Mouse (Mus musculus) kidney, embryonic 14.5 days (tissue): ENCODE results near the gene Bach2. TPM values are rescaled to one million over a fixed set of nuclear protein-coding genes. Genes with fewer than 3 reads are reported as not detected.
A peak's percentile ranks its signal among the peaks of the same experiment; 100 is the strongest.

ENCODE experiments used
- ATAC-seq: fragments of 200-750 bp; cut with Nextera tagmentation; 2 replicates; pipeline ENCODE4 v1.8.0; 2017; ENCODE audit warnings: moderate number of reproducible peaks, mild to moderate bottlenecking, moderate TSS enrichment, moderate library complexity; ENCODE audit not compliant: low FRiP score, low TSS enrichment
- H3K27ac ChIP-seq: fragments of 300-500 bp; sonication (generic); 2 replicates; pipeline ENCODE4 v1.5.1; 2014; ENCODE audit warnings: low read depth, mild to moderate bottlenecking, low read length, moderate library complexity, mixed read lengths
- H3K27me3 ChIP-seq: fragments of 300-500 bp; sonication (generic); 2 replicates; pipeline ENCODE4 v1.6.1; 2014; ENCODE audit warnings: mild to moderate bottlenecking, low read length; ENCODE audit not compliant: control insufficient read depth, insufficient read depth
- H3K36me3 ChIP-seq: fragments of 300-500 bp; sonication (generic); 2 replicates; pipeline ENCODE4 v1.6.1; 2014; ENCODE audit warnings: low read length, mixed read lengths; ENCODE audit not compliant: control insufficient read depth, insufficient read depth
- H3K4me1 ChIP-seq: fragments of 300-500 bp; sonication (generic); 2 replicates; pipeline ENCODE4 v1.6.1; 2014; ENCODE audit warnings: low read length, mixed read lengths; ENCODE audit not compliant: control insufficient read depth, insufficient read depth
- H3K4me2 ChIP-seq: fragments of 300-500 bp; sonication (generic); replicated peaks from 2 replicates; pipeline ENCODE4 v1.6.1; 2014; ENCODE audit warnings: low read depth, mild to moderate bottlenecking, low read length
- H3K4me3 ChIP-seq: fragments of 300-500 bp; sonication (generic); 2 replicates; pipeline ENCODE4 v1.5.1; 2014; ENCODE audit warnings: mild to moderate bottlenecking, low read length
- H3K9ac ChIP-seq: fragments of 300-500 bp; sonication (generic); 2 replicates; pipeline ENCODE4 v1.6.1; 2014; ENCODE audit warnings: low read depth, mild to moderate bottlenecking, low read length, moderate library complexity
- H3K9me3 ChIP-seq: fragments of 300-500 bp; sonication (generic); 2 replicates; pipeline ENCODE4 v1.6.1; 2016; ENCODE audit warnings: low read length; ENCODE audit not compliant: control insufficient read depth
- WGBS: fragments of 180-500 bp; shearing (Covaris S2); extraction: QIAGEN DNeasy Blood & Tissue Kit; methylation state at CpG from one replicate; pipeline ENCODE4 v1.1.7; 2014; 5-methylcytosine and 5-hydroxymethylcytosine counted together
- polyA plus RNA-seq: library from polyadenylated mRNA; unstranded; fragments of >200 nt; fragmentation: Nextera tagmentation; extraction: Ambion mirVana; gene quantifications from 2 replicates; pipeline ENCODE4 v1.2.1, GENCODE M21; 2014

Bach2 gene
- 9.7 and 13.3 TPM in 2 replicates for polyA plus RNA-seq

DNA sequence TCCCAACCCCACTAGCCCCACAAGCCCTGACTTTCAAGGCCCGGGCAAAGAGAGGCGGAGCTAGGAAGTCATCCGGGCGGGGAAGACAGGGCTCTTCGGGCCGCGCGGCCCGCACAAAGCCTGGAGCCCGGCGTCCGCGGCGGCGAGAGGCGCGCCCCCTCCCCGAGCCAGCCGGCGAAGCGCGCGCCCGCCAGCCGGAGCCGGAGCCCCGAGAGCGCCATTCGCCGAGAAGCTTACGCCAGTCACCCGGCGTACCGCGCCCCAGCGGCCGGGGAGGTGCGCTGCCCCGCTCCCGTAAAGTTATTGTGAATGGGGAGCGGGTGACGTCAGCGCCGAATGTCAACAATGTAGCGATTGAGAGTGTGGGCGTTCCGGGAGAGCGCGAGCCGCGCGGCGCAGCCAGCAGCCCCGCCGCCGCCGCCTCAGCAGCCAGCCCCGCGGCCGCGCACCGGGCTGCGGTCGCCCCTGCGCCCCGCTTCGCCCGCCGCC, at the start of gene Bach2:
Bach2 (plus strand) TSS at position 439 of the 489 bp plus-strand sequence.
- under 1% methylated on average over 43 of the region's 69 CpGs for WGBS
- no peaks in the 10 kb centered on the region for H3K36me3 ChIP-seq
- peaks cover 15% of the 10 kb centered on the region; the same call in 1 of the 2 replicates for H3K4me1 ChIP-seq

DNA sequence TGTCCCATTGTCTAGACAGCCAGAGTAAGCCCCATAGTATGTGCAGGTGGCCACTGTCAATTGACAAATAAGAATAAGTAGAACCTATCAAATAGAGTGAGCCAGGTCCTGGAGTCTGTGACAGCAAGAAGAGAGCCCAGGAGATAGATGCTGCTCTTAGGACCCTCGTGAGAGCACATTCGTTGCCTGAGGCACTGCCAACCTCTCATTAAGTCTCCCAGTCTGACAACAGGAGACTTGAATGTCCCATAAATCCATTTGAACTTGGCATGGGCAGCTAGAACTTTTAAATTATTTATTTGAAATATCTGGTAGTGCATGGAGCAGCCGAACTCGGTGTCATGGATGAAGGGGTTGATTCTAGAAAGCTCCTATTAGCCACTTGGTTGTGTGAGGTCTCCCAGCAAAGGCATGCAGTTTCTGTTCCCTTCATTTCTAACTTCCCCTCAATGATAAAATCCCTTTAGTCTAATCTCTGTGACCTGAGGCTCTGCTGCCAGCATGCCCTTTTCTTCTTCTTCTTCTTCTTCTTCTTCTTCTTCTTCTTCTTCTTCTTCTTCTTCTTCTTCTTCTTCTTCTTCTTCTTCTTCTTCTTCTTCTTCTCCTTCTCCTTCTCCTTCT, 49.1 kb upstream of the Bach2 start:
- no peaks in the 10 kb centered on the region for H3K4me1 ChIP-seq
- no peak for ATAC-seq
- WGBS, result 68% methylated on average over 4 of the region's 4 CpGs

More for the DNA sequence above, at the start of gene Bach2:
- Histone ChIP-seq H3K9me3 (no peaks in the 10 kb centered on the region), H3K4me2 (peak within 1 kb of the TSS; percentile 95), H3K4me3 (peak within 1 kb of the TSS; percentile 87), H3K27me3 (0 out of 2 replicates have a peak, but pooled peaks cover 4% of the 10 kb centered on the region), H3K27ac (peak within 1 kb of the TSS; percentile 94), H3K9ac (peak within 1 kb of the TSS; percentile 89)
- peak; percentile 79 for ATAC-seq

DNA sequence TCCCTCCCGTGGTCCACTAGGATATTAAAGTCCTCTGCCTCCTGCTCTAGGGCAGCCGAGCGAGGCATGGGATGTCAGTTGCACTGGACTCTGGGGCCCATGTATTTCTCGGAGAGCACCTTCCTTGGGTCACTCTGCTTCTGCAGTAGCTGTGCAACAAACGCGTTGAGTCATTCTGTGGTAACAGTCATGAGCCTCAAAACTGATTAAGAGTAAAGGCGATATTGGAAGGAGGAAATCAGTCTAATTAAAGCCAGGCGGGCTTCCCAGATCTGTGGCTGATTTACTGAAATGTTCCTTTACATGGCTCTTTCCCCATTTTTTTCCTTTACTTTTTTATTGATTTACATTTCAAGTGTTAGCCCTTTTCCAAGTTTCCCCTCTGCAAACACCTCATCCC, 48.1 kb upstream of the Bach2 start:
- ATAC-seq, result no peak

More for the DNA sequence above, 49.1 kb upstream of the Bach2 start:
- H3K27ac ChIP-seq, result no peak overlapping the region
- no peak overlapping the region for H3K4me2 ChIP-seq
- H3K4me3 ChIP-seq, result no peak overlapping the region
- no peaks in the 10 kb centered on the region for H3K27me3 ChIP-seq
- H3K36me3 ChIP-seq, result no peaks in the 10 kb centered on the region
- H3K9me3 ChIP-seq, result no peaks in the 10 kb centered on the region
- H3K9ac ChIP-seq, result no peak overlapping the region

GRCm38 (mm10) chr4:32195945-32196921, 42.4 kb upstream of the Bach2 start:
- peak overlapping the region; percentile 22 for H3K4me2 ChIP-seq
- H3K9me3 ChIP-seq, result no peaks in the 10 kb centered on the region
- 6% methylated on average over 9 of the region's 9 CpGs for WGBS
- no peaks in the 10 kb centered on the region for H3K27me3 ChIP-seq
- ATAC-seq, result peak; percentile 92
- peaks cover 20% of the 10 kb centered on the region for H3K4me1 ChIP-seq
- peak overlapping the region; percentile 69 for H3K27ac ChIP-seq
- no peaks in the 10 kb centered on the region for H3K36me3 ChIP-seq
- H3K4me3 ChIP-seq, result no peak overlapping the region
- no peak overlapping the region for H3K9ac ChIP-seq

More for the DNA sequence above, 48.1 kb upstream of the Bach2 start:
- H3K4me1 ChIP-seq, result peaks cover 5% of the 10 kb centered on the region; the same call in 1 of the 2 replicates
- WGBS, result 79% methylated on average over 8 of the region's 8 CpGs
- no peaks in the 10 kb centered on the region for H3K36me3 ChIP-seq
- no peak overlapping the region for H3K9ac ChIP-seq
- H3K4me2 ChIP-seq, result no peak overlapping the region
- H3K27ac ChIP-seq, result no peak overlapping the region
- no peak overlapping the region for H3K4me3 ChIP-seq
- H3K9me3 ChIP-seq, result no peaks in the 10 kb centered on the region
- H3K27me3 ChIP-seq, result no peaks in the 10 kb centered on the region

- 90% methylated on average over 1 of the region's 1 CpGs for WGBS
- peaks cover 20% of the 10 kb centered on the region for H3K4me1 ChIP-seq
- no peak overlapping the region for H3K27ac ChIP-seq
- no peaks in the 10 kb centered on the region for H3K36me3 ChIP-seq
- no peaks in the 10 kb centered on the region for H3K27me3 ChIP-seq
- no peak for ATAC-seq
- H3K9ac ChIP-seq, result no peak overlapping the region
- no peak overlapping the region for H3K4me2 ChIP-seq
- no peak overlapping the region for H3K4me3 ChIP-seq
- H3K9me3 ChIP-seq, result no peaks in the 10 kb centered on the region
These were observed 40.6 kb upstream of the Bach2 start for GRCm38 (mm10) chr4:32198031-32198430.

DNA sequence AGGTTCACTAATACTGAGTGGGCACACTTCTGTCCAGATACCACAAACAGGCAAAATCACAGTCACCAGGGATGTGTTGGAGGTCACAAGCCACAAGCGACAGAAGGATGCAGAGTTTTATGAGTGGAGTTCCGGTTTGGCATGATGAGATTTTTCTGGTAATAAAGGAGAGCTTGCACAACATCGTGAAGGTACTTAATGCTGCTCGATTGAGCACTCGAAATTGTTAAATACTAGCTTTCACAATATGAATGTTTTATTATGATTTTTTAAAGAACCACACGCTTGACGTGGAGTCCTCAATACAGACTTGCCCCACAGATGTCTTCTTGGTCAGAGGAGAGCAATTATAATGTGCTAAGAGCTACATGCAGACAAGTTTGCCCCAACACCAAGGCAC, 40.0 kb upstream of the Bach2 start:
- 85% methylated on average over 7 of the region's 7 CpGs for WGBS
- Histone ChIP-seq H3K9ac (no peak overlapping the region), H3K27me3 (no peaks in the 10 kb centered on the region), H3K4me3 (no peak overlapping the region), H3K4me2 (no peak overlapping the region), H3K9me3 (no peaks in the 10 kb centered on the region), H3K27ac (no peak overlapping the region), H3K36me3 (no peaks in the 10 kb centered on the region), H3K4me1 (peaks cover 20% of the 10 kb centered on the region)
- no peak for ATAC-seq

DNA sequence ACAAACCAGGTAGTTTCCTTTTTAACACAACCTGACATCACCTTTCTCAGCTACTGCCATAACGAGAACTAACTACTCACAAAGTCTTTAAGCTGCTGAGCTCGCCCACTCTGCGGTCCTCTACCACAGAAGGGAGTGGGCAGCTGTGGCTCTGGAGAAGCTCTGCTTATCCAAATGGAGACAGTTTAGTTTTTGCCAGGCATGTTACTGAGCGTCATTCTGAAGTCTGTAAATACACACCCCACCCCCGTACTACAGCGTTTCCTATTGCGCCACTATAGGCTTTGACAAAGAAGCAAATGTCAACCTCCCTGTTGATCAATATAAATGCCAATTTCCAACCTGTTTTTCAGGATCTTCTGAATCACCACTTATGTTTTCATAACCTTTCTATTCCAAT, 39.4 kb upstream of the Bach2 start:
- Histone ChIP-seq H3K36me3 (no peaks in the 10 kb centered on the region), H3K9ac (no peak overlapping the region), H3K27ac (no peak overlapping the region), H3K4me2 (no peak overlapping the region), H3K4me1 (peaks cover 20% of the 10 kb centered on the region), H3K4me3 (no peak overlapping the region), H3K9me3 (no peaks in the 10 kb centered on the region), H3K27me3 (no peaks in the 10 kb centered on the region)
- WGBS, result 86% methylated on average over 7 of the region's 7 CpGs
- ATAC-seq, result no peak

- Histone ChIP-seq H3K4me2 (no peak overlapping the region), H3K27me3 (no peaks in the 10 kb centered on the region), H3K9ac (no peak overlapping the region), H3K36me3 (no peaks in the 10 kb centered on the region), H3K4me3 (no peak overlapping the region), H3K4me1 (peaks cover 12% of the 10 kb centered on the region), H3K9me3 (no peaks in the 10 kb centered on the region), H3K27ac (no peak overlapping the region)
- 82% methylated on average over 8 of the region's 8 CpGs for WGBS
- no peak for ATAC-seq
These were observed 37.5 kb upstream of the Bach2 start for GRCm38 (mm10) chr4:32201114-32201513.
